9 mouse cellular contexts compared by ENCODE assay signal in the genomic region with DNA sequence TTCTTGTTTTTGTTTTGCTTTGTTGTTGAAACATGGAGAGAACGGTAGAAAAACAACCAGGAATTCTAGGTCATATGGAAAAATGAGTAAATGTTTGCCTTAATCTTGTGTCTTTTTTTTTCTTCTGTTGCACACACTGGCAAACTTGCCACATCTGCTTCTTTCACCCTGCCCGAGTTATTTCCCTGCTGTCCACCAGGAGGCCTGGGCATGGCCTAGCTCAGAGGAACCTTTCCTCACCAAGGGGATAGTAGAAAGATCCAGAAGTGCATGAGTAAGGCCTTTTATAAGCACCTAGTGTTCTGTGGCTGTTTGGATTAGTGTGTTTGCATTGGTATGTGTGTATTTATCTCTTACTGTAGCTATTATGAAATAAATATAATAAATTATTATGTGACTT. TPM values are rescaled to one million over a fixed set of nuclear protein-coding genes. Genes with fewer than 3 reads are reported as not detected.
DNase-seq lines count a peak whose midpoint lies in the region; ATAC-seq lines count a peak whose summit lies in the region.
"Had no signal": no experiment of that assay in that cellular context is flagged by ENCODE, and none has a peak within 500 bp of the region (broad histone marks: within the 10 kb centered on the region; RNA-seq: fewer than 3 reads in every experiment).

No protein-coding gene starts in this region.

- intact Hi-C loops in heart, postnatal 10 days (cut with DNase I), result loop anchor here (5.0 kb wide), 4 partner anchors 135 to 395 kb away; no protein-coding TSS in a partner anchor

- no peak overlapping the region for H3K9ac ChIP-seq in neural tube, embryonic 15.5 days (replicated peaks)
- H3K9ac ChIP-seq: lung, embryonic 15.5 days had no signal

- H3K27ac ChIP-seq in heart, embryonic 10.5 days, result no peak overlapping the region
- no peak overlapping the region for H3K27ac ChIP-seq in neural tube, embryonic 15.5 days (replicated peaks)
- H3K27ac ChIP-seq: lung, embryonic 15.5 days had no signal

- H3K4me1 ChIP-seq in heart, embryonic 10.5 days, result no peaks in the 10 kb centered on the region
- no peaks in the 10 kb centered on the region for H3K4me1 ChIP-seq in neural tube, embryonic 15.5 days
- H3K4me1 ChIP-seq: lung, embryonic 15.5 days had no signal

- WGBS in heart, embryonic 10.5 days, result 52% methylated on average over 2 of the region's 2 CpGs
- 72% methylated on average over 2 of the region's 2 CpGs for WGBS in neural tube, embryonic 15.5 days

- H3K4me3 ChIP-seq in heart, embryonic 10.5 days, result no peak overlapping the region
- H3K4me3 ChIP-seq in neural tube, embryonic 15.5 days (replicated peaks), result no peak overlapping the region
- H3K4me3 ChIP-seq: lung, embryonic 15.5 days had no signal

- H3K36me3 ChIP-seq in heart, embryonic 10.5 days, result no peaks in the 10 kb centered on the region
- H3K36me3 ChIP-seq in neural tube, embryonic 15.5 days, result no peaks in the 10 kb centered on the region
- H3K36me3 ChIP-seq: lung, embryonic 15.5 days had no signal

- H3K27me3 ChIP-seq in heart, embryonic 10.5 days (ENCODE audit: insufficient read depth, poor library complexity, severe bottlenecking), result no peaks in the 10 kb centered on the region
- no peaks in the 10 kb centered on the region for H3K27me3 ChIP-seq in neural tube, embryonic 15.5 days (replicated peaks)
- H3K27me3 ChIP-seq: lung, embryonic 15.5 days had no signal

- H3K9me3 ChIP-seq in heart, embryonic 10.5 days, result no peaks in the 10 kb centered on the region
- no peaks in the 10 kb centered on the region for H3K9me3 ChIP-seq in neural tube, embryonic 15.5 days (replicated peaks)
- H3K9me3 ChIP-seq: lung, embryonic 15.5 days had no signal

- ATAC-seq in neural tube, embryonic 15.5 days (ENCODE audit: low FRiP score), result no peak

- DNase-seq in heart, postnatal 10 days, result peak; percentile 48 to 60
- DNase-seq in heart, embryonic 10.5 days (ENCODE audit: low spot score), result no peak
- DNase-seq in 416B (ENCODE audit: low read depth) (peak; percentile 7), R1 (ENCODE audit: low read depth, low spot score) (peak; percentile 6)
- peak; percentile 43 to 58 for DNase-seq in kidney, postnatal 25 days
- DNase-seq in frontal cortex, postnatal 14 days (ENCODE audit: low spot score in 2 of 2), result no peak
- no peak for DNase-seq in cerebellum, adult 11 months

- H3K4me2 ChIP-seq in neural tube, embryonic 15.5 days, result no peak overlapping the region
- H3K4me2 ChIP-seq: lung, embryonic 15.5 days had no signal

RNA-seq across cellular contexts. Expression of a gene that starts 34.2 kb away (rescaled TPM):
- 100 to 1,000 TPM; 229 to 246 TPM for total RNA-seq in heart, postnatal 10 days (2021)
- polyA plus RNA-seq in heart, embryonic 10.5 days (2016; fragmentation: Nextera tagmentation; extraction: Ambion mirVana), result 0.07 TPM in 1 of 2 replicates, not detected in the other
- polyA plus RNA-seq in neural tube, embryonic 15.5 days (2015; fragmentation: Nextera tagmentation; extraction: Ambion mirVana), result 6.2 and 7.2 TPM in 2 replicates

Comparison
In these comparisons a context has a peak if more than half of its experiments do, and no peak if none do; other contexts are left out.
1. DNase-seq: peak in heart, postnatal 10 days (2 of 2), 416B (single experiment), R1 (single experiment) and kidney, postnatal 25 days (2 of 2); none in heart, embryonic 10.5 days (single experiment), frontal cortex, postnatal 14 days (0 of 2) and cerebellum, adult 11 months (single experiment).